Mouse (Mus musculus) spleen, embryonic (tissue): ENCODE data around the gene Rps6ka2.
"Not testable (repeated sequence)": the region's sequence is repeated elsewhere in the genome, so short reads cannot be mapped to it uniquely, and the experiment has no call there.

Experiments used
- CTCF ChIA-PET: fragments of 350-600 bp; sonication (Branson Sonifier 250); formaldehyde crosslinking; loops from one replicate; lab custom pipeline; 2022; lab: Charles Lee

Gene Rps6ka2

DNA sequence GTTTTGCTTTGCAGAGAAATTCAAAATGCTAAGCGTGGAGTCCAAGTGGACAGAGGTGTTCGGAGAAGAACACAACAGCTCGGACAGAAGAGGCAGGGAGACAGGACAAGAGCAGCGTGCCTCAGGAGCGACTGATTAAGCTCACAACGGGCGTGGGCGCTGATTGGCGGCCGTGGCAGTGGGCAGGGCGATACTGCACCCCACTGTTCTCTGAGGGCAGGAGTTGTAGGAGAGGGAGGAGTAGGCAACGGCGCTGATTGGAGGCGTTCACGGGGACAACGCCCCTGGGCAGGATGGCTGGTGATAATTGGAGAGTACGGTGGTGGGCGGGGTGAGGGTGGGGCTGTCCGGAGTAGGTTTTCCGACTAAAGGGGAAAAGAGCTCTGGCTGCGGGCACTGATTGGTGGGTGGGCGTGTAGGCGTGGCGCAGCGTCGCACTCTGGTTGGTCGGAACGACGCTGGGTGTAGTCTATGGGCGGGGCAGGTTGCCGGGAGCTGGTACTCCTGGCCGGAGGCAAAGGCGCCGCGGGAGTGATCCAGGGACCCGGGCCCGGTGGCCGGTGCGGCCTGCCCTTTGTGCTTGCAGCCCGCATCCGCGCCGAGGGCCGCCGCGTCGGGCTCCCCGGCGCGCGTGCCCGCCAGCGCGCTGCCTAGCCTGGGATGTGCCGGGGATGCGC, at the start of gene Rps6ka2:
Gene Rps6ka2 (plus strand): TSS at position 489 of the 677 bp plus-strand sequence.
- CTCF ChIA-PET = no interaction called here

DNA sequence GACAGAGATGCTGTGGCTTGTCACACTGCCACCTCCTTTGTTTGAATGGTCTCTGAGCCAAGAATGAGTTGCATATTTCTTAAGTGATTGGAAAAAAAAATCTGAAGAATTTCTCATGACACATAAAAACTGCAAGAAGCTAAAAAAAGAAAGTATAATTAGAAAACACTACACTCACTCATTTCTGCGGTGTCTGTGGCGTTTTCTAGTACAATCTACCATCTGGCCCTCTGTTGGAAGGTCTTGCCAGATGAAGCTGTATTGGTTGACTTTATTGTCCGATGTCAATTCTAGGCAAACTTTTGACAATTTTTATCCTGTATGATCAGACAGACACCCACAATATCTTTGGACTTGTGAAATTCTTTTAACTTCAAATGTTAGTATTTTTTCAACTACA, 49.1 kb upstream of the Rps6ka2 start:
- CTCF ChIA-PET = not testable (repeated sequence)

DNA sequence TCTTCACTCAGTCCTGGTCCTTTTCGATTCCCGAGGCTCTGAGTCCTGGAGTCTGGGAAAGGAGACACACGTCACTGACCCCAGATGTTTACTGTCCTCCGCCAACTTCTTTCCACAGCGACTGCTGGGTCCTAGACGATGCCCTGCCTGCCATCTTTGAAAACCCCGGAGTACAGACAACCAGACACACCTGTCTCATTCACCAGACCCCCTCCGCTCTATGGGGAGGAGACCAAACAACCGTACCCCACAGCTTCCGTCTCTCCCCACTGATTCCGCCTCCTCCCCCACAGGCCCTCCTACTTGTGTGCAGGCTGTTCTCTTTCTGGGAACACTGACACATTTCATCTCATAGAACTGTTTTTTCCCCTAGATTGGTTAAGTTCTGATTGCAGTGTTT, 47.4 kb upstream of the Rps6ka2 start:
- CTCF ChIA-PET = not testable (repeated sequence)

DNA sequence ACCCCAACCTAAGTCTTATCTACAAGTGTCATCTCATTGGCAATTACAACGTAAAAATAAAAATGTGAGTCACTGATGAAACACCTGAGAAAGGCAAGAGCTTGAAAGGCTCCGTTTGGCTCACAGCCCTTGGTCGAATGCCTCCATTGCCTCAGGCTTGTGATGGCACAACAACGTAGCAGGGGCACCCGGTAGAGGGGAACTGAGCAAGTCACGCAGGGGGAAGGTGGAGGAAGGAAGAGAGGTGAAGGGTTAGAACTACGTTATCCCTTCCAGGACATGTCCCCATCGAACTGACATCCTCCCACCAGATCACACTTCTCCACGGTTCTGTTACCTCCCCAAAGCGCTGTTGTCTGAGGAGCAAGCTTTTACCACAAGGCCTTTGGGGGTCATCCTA, 43.4 kb upstream of the Rps6ka2 start:
- CTCF ChIA-PET = not testable (repeated sequence)

DNA sequence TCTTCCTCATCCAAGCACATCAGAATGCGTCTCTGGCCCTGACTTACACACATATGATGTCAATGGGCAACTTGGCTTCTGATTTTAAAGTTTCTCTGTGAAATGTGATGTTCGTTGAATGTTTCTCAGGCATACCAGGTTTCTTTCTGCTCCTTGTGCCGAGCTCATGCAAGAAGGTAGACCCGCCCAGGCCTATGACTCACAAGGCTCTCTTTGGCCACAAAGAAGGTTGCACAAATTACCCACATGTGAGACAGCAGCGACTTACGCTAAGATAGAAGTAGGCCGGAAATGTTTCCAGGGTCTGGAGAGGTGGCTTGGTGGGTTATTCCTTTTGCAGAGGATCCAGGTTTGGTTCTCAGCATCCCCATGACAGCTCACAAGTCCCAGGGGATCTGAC, 35.9 kb upstream of the Rps6ka2 start:
- CTCF ChIA-PET = not testable (repeated sequence)

DNA sequence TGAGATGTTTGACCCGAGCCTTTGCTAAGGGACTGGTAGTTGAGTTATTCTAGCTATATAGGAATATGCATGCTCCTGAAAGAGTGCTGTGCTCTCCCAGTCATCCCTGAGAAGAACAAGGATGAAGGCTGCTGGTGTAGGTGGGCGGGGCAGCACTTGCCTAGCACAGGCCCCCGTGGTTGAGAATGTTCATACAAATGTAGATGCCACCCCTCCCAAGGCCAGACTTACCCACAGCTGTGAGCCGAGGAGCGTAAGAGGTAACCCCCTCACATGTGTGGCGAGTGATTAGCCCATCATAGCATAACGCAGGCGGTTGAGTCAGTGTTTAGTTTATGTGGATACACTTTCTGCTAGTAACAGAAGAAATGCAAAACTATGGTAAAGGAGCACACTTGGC, 34.6 kb upstream of the Rps6ka2 start:
- CTCF ChIA-PET = not testable (repeated sequence)

DNA sequence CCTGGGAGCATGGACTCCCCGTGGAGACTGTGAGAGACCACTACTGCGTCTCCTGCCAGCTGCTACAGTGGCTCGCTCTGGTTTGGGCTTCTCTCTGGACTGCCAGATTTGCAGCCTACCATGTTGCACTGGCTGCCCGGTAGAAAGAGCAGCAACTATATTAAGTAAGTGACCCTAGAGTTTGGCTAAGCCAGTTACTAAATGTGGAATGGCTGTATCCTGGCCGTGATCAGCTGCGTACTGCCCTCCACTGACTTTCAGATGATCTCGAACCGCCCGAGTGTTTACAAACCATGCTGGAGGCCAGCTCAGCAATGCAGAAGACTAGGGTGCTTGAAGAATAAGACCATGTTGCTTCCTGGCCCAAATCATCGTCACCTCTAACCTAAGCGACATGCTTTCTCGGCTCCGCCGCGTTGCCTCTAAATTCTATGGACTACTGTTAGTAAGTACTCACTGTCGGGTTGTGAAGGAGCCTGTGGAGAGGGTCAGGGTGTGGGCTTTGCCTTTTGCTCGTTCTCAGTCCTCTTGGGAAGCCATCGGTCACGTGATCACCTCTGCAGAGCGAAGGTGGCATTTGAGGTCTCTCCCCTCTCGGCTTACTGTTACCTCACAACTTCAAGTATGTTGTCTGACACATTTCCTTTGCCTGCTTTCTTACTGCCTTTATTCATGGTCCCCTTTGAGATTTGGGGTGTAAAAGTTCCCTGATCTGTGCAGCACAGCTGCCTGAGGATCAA, 31.6 kb upstream of the Rps6ka2 start:
- CTCF ChIA-PET = no interaction called here

DNA sequence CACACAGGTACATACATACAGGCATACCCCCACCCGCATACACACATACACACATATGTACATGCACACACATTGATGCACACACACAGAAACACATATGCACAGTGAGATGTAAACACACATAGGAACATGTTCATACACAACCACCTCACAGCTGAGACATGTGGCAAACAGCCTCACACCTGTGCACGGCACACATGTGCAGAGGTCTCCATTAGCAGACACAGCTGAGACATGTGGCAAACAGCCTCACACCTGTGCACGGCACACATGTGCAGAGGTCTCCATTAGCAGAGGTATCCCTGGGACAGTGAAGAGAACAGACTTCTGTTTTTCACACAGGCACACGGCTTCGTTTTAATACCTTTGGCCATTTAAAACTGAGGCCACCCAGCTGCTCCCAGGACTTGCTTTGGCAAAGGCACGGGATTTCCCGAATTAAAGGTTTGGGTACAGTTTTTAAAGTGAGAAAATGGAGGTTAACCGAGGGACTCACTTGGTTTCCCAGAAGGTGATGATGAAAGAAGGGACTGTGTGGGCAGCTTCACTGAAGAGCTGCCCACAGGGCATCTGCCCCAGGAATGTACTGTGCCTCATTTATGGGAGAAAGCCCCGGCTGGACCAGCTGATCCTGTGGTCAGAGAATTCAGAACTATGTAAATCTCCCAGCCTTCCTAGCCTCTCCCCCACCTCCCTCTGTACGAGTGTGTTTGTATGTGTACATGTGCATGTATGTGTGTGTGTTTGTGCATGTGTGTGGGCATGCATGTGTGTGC, 29.3 kb upstream of the Rps6ka2 start:
- CTCF ChIA-PET = no interaction called here

DNA sequence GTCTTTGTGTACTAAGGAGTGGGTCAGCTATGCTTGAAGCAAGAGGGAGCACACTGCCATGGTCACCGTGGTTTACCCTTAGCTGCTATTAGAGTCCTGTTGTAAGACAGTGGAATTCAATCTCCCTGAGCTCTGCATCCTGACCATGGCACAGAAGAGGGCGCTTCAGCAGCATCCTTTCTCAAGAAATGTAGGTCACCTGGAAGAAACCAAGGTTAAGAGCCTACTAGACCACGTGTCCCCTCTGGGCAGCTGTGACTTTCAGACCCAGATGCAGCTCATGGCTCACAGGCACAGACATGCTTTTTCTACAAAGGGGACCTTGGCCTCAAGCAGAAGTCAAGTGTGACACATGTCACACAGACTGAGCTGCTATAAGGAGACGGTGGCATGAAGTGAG, 27.5 kb upstream of the Rps6ka2 start:
- CTCF ChIA-PET = no interaction called here

DNA sequence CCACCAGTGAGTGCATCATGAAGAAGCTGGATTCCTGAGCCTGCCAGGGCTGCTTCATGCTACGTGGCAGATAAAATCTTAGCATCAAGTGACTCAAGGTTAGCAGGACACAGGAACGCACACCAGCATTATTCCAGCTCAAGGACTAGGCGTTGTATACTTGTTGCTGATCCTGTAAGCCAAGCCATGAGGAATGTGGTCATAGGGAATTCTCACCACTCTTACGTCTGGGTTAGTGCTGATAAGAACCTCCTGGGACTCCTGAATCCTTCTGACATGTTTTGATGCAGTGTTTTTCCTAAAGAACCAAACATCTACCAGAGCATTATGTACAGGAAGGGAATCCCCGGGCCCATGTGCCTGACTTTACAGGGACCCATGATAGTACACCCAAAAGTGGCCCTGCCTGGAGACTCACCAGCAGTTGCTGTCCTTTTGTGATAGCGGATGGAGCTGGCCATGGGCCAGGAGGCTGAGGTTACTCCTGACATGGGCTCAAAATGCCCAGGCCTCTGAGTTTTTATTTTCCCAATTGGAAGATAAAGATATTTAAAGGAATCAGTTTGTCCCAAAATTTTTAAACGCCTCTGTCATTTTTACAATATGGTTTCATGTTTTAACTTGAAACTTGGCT, 25.9 kb upstream of the Rps6ka2 start:
- CTCF ChIA-PET = no interaction called here

DNA sequence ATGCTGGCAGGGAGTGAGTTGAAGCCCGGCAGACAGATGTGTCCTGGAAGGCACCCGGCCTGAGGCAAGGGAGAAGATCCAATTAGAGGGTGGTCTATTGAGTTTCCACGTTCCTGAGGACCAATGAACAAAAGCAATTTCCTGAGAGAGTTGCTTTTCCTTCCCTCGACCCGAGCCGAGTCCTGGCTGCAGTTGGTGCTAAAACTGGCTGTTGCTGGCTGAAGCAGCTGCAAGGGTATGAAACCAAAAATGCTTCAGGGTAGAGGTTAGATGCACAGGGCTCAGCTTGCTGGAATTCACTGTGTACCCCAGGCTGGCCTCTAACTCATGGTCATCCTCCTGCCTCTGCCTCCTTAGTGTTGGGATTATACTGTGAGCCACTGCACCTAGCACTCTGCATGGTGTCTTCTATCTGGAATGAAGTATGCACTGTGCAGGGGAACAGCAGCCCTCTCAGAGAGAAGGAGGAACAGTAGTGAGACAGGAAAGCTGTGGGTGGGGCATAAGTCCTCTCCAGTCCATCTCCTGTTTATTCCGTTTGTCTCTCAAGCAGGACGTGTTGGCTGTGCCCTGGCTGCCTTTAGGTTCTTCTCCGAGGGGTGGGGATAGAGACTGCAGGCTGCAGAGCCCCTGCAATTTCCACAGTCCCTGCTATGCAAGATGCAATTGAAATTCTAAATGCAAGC, 24.4 kb upstream of the Rps6ka2 start:
- CTCF ChIA-PET = no interaction called here

DNA sequence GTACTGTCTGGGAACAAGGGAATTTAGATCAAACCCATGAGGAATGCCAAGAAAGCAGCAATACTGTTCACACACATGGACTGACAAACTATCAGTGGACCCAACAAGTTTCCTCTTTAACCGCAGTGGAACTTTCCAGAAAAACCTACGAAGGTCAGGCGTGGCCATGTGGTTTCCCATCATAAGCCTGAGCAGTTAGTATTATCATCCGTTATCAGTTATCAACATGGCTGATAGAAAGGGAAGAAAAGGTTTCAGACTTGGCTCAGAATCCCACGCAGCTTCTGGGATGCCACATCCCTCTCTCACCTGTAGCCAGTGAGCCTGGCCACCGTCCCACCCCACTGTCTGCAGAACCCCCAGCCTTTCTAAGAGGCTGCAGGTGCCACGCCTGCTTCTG, 23.4 kb upstream of the Rps6ka2 start:
- CTCF ChIA-PET = no interaction called here

DNA sequence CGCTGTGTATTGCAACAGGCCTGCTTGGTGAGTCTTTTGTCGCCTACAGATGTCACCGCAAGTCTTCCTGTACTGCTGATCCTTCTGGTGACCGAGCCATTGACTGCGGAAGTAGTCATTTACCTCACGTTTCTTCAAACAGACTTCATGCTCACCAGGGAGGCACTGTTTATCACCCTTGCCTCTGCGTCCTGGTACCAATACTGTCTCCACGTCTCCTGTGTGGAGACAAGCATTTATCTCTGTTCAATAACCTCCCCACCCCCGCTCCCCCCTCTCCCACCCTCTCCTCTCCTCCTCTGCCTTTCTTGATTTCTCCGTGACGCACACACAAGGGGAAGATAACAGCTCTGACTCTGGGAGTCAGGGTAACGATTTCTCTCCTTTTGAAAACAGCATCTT, 22.0 kb upstream of the Rps6ka2 start:
- CTCF ChIA-PET = no interaction called here

DNA sequence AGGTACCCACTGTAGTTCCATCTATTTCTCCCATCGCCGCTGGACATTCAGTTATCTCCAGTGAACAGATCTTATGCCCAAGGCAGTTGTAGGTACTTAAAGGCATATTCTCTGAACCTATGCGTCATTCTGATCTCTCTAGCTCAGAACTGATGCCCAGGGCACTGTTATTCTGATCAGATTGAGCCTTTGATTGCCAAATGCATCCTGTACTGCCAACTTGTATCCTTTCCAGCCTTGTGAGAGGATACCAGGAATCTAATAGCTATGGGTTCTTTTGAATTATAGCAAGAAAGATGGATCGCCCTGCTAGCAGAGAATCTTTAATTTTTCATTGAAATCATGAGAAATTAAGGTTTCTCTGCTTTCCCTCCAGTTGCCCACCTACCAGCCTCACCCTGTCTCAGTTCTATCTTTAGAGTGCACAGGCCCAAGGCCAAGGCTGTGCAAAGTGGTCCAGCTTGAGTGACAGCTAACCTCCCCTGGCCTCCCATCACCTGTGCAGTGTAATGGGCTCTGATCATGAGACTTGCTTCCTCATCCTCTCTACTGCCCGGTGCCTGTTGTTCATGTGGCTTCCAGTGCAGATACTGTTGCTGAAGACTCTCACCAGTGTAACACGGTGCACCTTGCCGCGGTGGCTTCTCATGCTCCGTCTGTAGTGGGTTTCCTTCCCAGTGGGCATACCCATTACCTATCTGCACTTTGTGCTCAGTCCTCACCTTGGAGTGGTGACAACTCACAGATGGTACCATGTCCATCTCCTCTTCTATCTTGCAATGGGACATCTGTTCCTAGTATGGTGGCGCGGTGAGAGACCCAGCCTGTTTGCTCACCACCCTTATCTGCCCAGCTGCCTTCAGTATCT, 20.4 kb upstream of the Rps6ka2 start:
- CTCF ChIA-PET = no interaction called here

DNA sequence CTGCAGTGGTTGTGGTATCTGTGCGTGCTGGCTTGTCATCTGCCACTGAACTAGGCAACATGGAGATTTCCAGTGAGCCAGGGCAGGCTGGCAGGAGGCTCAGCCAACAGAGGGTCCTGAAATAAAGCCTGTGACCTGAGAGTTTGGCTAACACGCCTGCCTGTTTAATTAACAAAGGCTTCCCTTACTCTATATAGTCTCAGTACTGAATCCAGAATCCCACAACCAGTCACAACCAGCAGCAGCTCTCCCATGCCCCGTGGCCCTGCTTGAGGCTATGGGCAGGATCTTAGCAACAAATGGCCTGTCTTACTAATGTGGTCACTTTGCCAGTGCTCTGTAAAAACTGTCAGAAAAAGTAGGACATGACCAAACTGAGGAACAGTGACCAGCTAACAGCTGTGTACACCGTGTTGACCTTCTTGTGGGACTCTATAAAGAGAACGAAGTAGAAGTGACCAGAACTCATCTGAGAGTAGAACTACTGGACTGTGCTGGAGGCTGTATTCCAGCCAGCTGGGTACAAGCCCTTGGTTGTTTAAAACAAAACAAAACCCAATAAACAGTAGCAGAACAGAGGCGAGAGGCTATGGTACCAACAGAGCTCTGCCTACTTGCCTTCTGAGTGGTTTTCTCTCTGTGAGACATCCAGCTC, 18.3 kb upstream of the Rps6ka2 start:
- CTCF ChIA-PET = no interaction called here

DNA sequence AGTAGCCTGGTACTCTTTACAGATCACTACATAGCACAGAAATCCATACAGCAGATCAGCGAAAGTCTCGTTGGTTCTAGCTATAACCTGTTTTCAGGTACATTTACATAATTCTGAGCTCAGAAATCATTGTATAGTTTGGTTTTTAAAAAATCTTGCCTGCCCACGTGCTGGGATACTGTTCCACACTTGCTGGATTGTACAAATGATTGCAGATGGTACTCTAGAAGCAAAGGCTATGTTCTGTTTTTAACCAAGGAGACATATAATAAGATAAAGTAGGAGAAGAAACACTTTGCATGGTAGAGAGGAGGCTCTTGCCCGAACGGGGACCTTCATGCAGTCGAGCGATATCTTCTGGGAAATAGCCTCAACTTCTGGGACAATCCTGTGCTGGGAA, 17.3 kb upstream of the Rps6ka2 start:
- CTCF ChIA-PET = no interaction called here

DNA sequence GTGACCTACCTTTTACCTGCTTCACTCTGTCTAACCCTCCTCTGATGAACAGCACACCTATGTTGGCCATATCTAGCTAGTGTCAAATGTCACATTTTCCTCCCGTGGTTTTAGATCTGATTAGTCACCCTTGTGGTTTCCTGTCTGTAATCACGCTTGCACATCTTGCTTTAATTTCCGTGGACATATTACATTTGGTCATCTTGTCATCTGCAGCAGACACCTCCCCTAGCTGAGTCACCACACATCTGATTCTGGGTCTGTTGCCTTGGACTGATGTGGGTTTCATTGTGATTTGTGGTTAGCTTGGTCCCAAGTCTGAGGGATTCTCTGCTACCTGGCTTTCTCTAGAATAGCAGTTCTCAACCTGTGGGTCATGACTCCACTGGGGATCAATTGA, 6.0 kb upstream of the Rps6ka2 start:
- CTCF ChIA-PET = no interaction called here

DNA sequence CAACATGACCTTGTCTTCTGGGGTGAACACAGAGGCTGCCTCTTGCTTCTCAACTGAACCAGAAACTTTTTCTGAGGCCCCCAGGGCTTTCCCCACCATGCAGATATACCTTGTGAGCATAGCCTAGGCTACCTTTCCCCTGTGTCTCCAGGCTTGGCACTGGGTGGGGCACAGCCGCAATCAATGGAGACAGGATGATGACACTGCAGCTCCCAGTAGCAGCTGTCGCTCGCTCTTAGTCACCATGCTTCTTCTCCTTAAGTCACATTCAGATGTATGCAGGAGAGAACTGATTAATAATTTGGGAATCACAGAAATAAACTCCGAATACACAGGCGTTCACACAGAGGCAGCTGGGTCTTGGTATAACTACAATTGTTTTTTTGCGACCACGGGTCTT, 4.4 kb upstream of the Rps6ka2 start:
- CTCF ChIA-PET = no interaction called here

DNA sequence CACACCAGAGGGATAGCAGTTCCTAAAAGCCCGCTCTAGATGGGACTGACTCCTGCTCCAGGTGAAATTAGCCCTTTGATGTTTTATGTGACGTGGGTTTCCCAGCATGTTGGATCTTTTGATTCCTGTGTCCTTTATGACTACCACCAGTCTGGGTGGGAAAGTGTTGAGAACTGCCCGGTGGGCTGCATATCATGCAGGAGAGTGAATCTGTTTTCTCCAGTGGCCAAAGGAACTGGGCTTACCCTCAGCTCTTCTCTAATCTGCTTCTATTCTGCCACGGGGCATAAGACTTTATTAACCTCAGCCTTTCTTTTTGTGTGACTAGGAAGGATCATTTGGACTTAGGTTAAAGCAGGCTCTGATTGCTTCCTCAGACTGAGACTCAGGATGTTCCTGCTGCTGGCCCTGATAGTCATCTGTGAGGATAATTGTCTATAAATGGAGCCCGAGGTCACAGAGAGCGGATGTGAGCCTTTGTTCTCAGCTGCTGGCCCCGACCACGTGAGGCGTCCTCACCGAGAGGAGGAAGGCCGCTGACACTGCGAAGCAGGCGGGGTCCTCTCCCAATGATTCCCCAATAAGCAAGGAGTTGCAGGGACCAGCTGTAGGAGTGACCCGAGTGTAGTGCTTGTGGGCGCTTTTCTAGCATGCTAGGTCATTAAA, 821 bp upstream of the Rps6ka2 start:
- CTCF ChIA-PET = no interaction called here
